Mouse (Mus musculus): ENCODE results near the gene Samhd1. TPM values are rescaled to one million over a fixed set of nuclear protein-coding genes. Genes with fewer than 3 reads are reported as not detected.

Gene Samhd1
- polyA plus RNA-seq, 1 experiment from 2014 or later, result 21.4 TPM

GRCm38 (mm10) chr2:157134479-157134931 lies 560 bp downstream of the Samhd1 start:
- H3K4me1 ChIP-seq, result peaks cover 6% of the 10 kb centered on the region
- under 1% methylated on average over 25 of the region's 25 CpGs for WGBS
- peak; percentile 46; the same call in 1 of the 2 replicates for ATAC-seq (ENCODE audit: insufficient number of reproducible peaks, low FRiP score, low TSS enrichment, low read depth)
- H3K27ac ChIP-seq, result peak overlapping the region; percentile 82
- H3K9ac ChIP-seq, result peak overlapping the region; percentile 58
- H3K4me2 ChIP-seq, result peak overlapping the region; percentile 88
- H3K27me3 ChIP-seq, result no peaks in the 10 kb centered on the region
- no peaks in the 10 kb centered on the region for H3K36me3 ChIP-seq
- H3K9me3 ChIP-seq, result no peaks in the 10 kb centered on the region
- peak overlapping the region; percentile 64 for H3K4me3 ChIP-seq

GRCm38 (mm10) chr2:157133769-157134478 lies 1.1 kb downstream of the Samhd1 start:
- H3K27ac ChIP-seq, result peak overlapping the region; percentile 82; the same call in 1 of the 2 replicates
- H3K27me3 ChIP-seq, result no peaks in the 10 kb centered on the region
- H3K4me1 ChIP-seq, result peaks cover 6% of the 10 kb centered on the region
- WGBS, result 18% methylated on average over 11 of the region's 11 CpGs
- peak overlapping the region; percentile 88 for H3K4me2 ChIP-seq
- peak overlapping the region; percentile 58 for H3K9ac ChIP-seq
- peak overlapping the region; percentile 64 for H3K4me3 ChIP-seq
- H3K36me3 ChIP-seq, result 0 out of 2 replicates have a peak, but pooled peaks cover under 1% of the 10 kb centered on the region
- H3K9me3 ChIP-seq, result no peaks in the 10 kb centered on the region
- no peak for ATAC-seq (ENCODE audit: insufficient number of reproducible peaks, low FRiP score, low TSS enrichment, low read depth)

- H3K27ac ChIP-seq, result no peak overlapping the region
- no peaks in the 10 kb centered on the region for H3K9me3 ChIP-seq
- H3K36me3 ChIP-seq, result 0 out of 2 replicates have a peak, but pooled peaks cover 4% of the 10 kb centered on the region
- H3K4me2 ChIP-seq, result no peak overlapping the region
- H3K27me3 ChIP-seq, result no peaks in the 10 kb centered on the region
- peaks cover 6% of the 10 kb centered on the region for H3K4me1 ChIP-seq
- WGBS, result 74% methylated on average over 3 of the region's 3 CpGs
- H3K9ac ChIP-seq, result no peak overlapping the region
- ATAC-seq (ENCODE audit: insufficient number of reproducible peaks, low FRiP score, low TSS enrichment, low read depth), result no peak
- H3K4me3 ChIP-seq, result no peak overlapping the region
Measured at GRCm38 (mm10) chr2:157132686-157133540, 2.2 kb downstream of the Samhd1 start.

GRCm38 (mm10) chr2:157132086-157132485 lies 3.0 kb downstream of the Samhd1 start:
- peaks cover 6% of the 10 kb centered on the region for H3K4me1 ChIP-seq
- no peaks in the 10 kb centered on the region for H3K9me3 ChIP-seq
- no peak overlapping the region for H3K4me2 ChIP-seq
- H3K27me3 ChIP-seq, result no peaks in the 10 kb centered on the region
- H3K27ac ChIP-seq, result no peak overlapping the region
- no peak overlapping the region for H3K9ac ChIP-seq
- H3K4me3 ChIP-seq, result no peak overlapping the region
- H3K36me3 ChIP-seq, result 0 out of 2 replicates have a peak, but pooled peaks cover 9% of the 10 kb centered on the region
- 82% methylated on average over 1 of the region's 1 CpGs for WGBS
- ATAC-seq (ENCODE audit: insufficient number of reproducible peaks, low FRiP score, low TSS enrichment, low read depth), result no peak

GRCm38 (mm10) chr2:157130813-157131514 lies 4.1 kb downstream of the Samhd1 start:
- no peak overlapping the region for H3K4me2 ChIP-seq
- WGBS, result 80% methylated on average over 8 of the region's 8 CpGs

GRCm38 (mm10) chr2:157129601-157130164 lies 5.4 kb downstream of the Samhd1 start:
- H3K27me3 ChIP-seq, result no peaks in the 10 kb centered on the region
- H3K9me3 ChIP-seq, result no peaks in the 10 kb centered on the region
- no peak overlapping the region for H3K4me3 ChIP-seq
- no peak overlapping the region for H3K9ac ChIP-seq
- H3K4me1 ChIP-seq, result peaks cover 3% of the 10 kb centered on the region; the same call in 1 of the 2 replicates
- no peak overlapping the region for H3K27ac ChIP-seq
- ATAC-seq (ENCODE audit: insufficient number of reproducible peaks, low FRiP score, low TSS enrichment, low read depth), result no peak
- no peak overlapping the region for H3K4me2 ChIP-seq
- peaks cover 15% of the 10 kb centered on the region for H3K36me3 ChIP-seq
- 75% methylated on average over 11 of the region's 11 CpGs for WGBS

More at GRCm38 (mm10) chr2:157130813-157131514, 4.1 kb downstream of the Samhd1 start:
- Histone ChIP-seq H3K9me3 (no peaks in the 10 kb centered on the region), H3K4me1 (peaks cover 6% of the 10 kb centered on the region), H3K27me3 (no peaks in the 10 kb centered on the region), H3K9ac (no peak overlapping the region), H3K4me3 (no peak overlapping the region), H3K27ac (no peak overlapping the region), H3K36me3 (peaks cover 9% of the 10 kb centered on the region; the same call in 1 of the 2 replicates)
- ATAC-seq (ENCODE audit: insufficient number of reproducible peaks, low FRiP score, low TSS enrichment, low read depth), result no peak

GRCm38 (mm10) chr2:157129096-157129495 lies 6.0 kb downstream of the Samhd1 start:
- no peak overlapping the region for H3K27ac ChIP-seq
- WGBS, result 92% methylated on average over 4 of the region's 4 CpGs
- ATAC-seq (ENCODE audit: insufficient number of reproducible peaks, low FRiP score, low TSS enrichment, low read depth), result no peak

GRCm38 (mm10) chr2:157128072-157128471 lies 7.0 kb downstream of the Samhd1 start:
- H3K4me1 ChIP-seq, result no peaks in the 10 kb centered on the region
- H3K36me3 ChIP-seq, result peaks cover 15% of the 10 kb centered on the region
- no peak for ATAC-seq (ENCODE audit: insufficient number of reproducible peaks, low FRiP score, low TSS enrichment, low read depth)
- no peak overlapping the region for H3K4me3 ChIP-seq
- no peaks in the 10 kb centered on the region for H3K27me3 ChIP-seq
- H3K4me2 ChIP-seq, result no peak overlapping the region
- H3K27ac ChIP-seq, result no peak overlapping the region
- 56% methylated on average over 4 of the region's 4 CpGs for WGBS
- H3K9me3 ChIP-seq, result no peaks in the 10 kb centered on the region
- H3K9ac ChIP-seq, result no peak overlapping the region

More at GRCm38 (mm10) chr2:157129096-157129495, 6.0 kb downstream of the Samhd1 start:
- H3K27me3 ChIP-seq, result no peaks in the 10 kb centered on the region
- H3K4me2 ChIP-seq, result no peak overlapping the region
- H3K9ac ChIP-seq, result no peak overlapping the region
- peaks cover 3% of the 10 kb centered on the region; the same call in 1 of the 2 replicates for H3K4me1 ChIP-seq
- no peaks in the 10 kb centered on the region for H3K9me3 ChIP-seq
- H3K36me3 ChIP-seq, result peaks cover 15% of the 10 kb centered on the region
- no peak overlapping the region for H3K4me3 ChIP-seq

GRCm38 (mm10) chr2:157127370-157127769 lies 7.7 kb downstream of the Samhd1 start:
- Histone ChIP-seq H3K27me3 (no peaks in the 10 kb centered on the region), H3K9ac (no peak overlapping the region), H3K9me3 (no peaks in the 10 kb centered on the region), H3K36me3 (peaks cover 15% of the 10 kb centered on the region), H3K4me3 (no peak overlapping the region), H3K27ac (no peak overlapping the region), H3K4me2 (no peak overlapping the region), H3K4me1 (no peaks in the 10 kb centered on the region)
- 84% methylated on average over 3 of the region's 3 CpGs for WGBS
- ATAC-seq (ENCODE audit: insufficient number of reproducible peaks, low FRiP score, low TSS enrichment, low read depth), result no peak

- no peaks in the 10 kb centered on the region for H3K27me3 ChIP-seq
- H3K36me3 ChIP-seq, result peaks cover 32% of the 10 kb centered on the region
- WGBS, result 90% methylated on average over 3 of the region's 3 CpGs
- H3K4me3 ChIP-seq, result no peak overlapping the region
- no peaks in the 10 kb centered on the region for H3K4me1 ChIP-seq
- no peaks in the 10 kb centered on the region for H3K9me3 ChIP-seq
- H3K9ac ChIP-seq, result no peak overlapping the region
- no peak for ATAC-seq (ENCODE audit: insufficient number of reproducible peaks, low FRiP score, low TSS enrichment, low read depth)
- no peak overlapping the region for H3K27ac ChIP-seq
- H3K4me2 ChIP-seq, result no peak overlapping the region
Measured at GRCm38 (mm10) chr2:157125246-157125645, 9.8 kb downstream of the Samhd1 start.

GRCm38 (mm10) chr2:157121766-157122165 lies 13.3 kb downstream of the Samhd1 start:
- no peak overlapping the region for H3K27ac ChIP-seq
- no peak for ATAC-seq (ENCODE audit: insufficient number of reproducible peaks, low FRiP score, low TSS enrichment, low read depth)
- no peaks in the 10 kb centered on the region for H3K4me1 ChIP-seq
- H3K4me2 ChIP-seq, result no peak overlapping the region
- H3K27me3 ChIP-seq, result no peaks in the 10 kb centered on the region
- no peak overlapping the region for H3K9ac ChIP-seq
- WGBS, result 89% methylated on average over 8 of the region's 8 CpGs
- H3K36me3 ChIP-seq, result peaks cover 38% of the 10 kb centered on the region
- no peaks in the 10 kb centered on the region for H3K9me3 ChIP-seq
- no peak overlapping the region for H3K4me3 ChIP-seq
